Comparison of ENCODE assay signal across 13 mouse cellular contexts in genomic region chr4:154641296-154642110, GRCm38 (mm10). TPM values are rescaled to one million over a fixed set of nuclear protein-coding genes. Genes with fewer than 3 reads are reported as not detected.
DNase-seq lines count a peak whose midpoint lies in the region; ATAC-seq and TF ChIP-seq lines count a peak whose summit lies in the region.
"Had no signal": no experiment of that assay in that cellular context is flagged by ENCODE, and none has a peak within 500 bp of the region (broad histone marks: within the 10 kb centered on the region; RNA-seq: fewer than 3 reads in every experiment).

No protein-coding gene starts in this region.

- no peaks in the 10 kb centered on the region for H3K36me3 ChIP-seq in heart, embryonic 13.5 days
- no peaks in the 10 kb centered on the region for H3K36me3 ChIP-seq in midbrain, embryonic 11.5 days (ENCODE audit: control insufficient read depth, insufficient read depth, low read length)
- H3K36me3 ChIP-seq in midbrain, embryonic 15.5 days (replicated peaks): no peaks in the 10 kb centered on the region
- H3K36me3 ChIP-seq in kidney, embryonic 14.5 days (ENCODE audit: control insufficient read depth, insufficient read depth, low read length): no peaks in the 10 kb centered on the region
- no peaks in the 10 kb centered on the region for H3K36me3 ChIP-seq in stomach, postnatal 0 days (ENCODE audit: control insufficient read depth, insufficient read depth, low read length)

- H3K4me3 ChIP-seq in heart, embryonic 13.5 days: peak overlapping the region; percentile 30
- H3K4me3 ChIP-seq in midbrain, embryonic 11.5 days (ENCODE audit: low read depth, low read length): no peak overlapping the region
- H3K4me3 ChIP-seq in midbrain, embryonic 15.5 days: no peak overlapping the region
- H3K4me3 ChIP-seq in kidney, embryonic 14.5 days (ENCODE audit: low read length): no peak overlapping the region
- H3K4me3 ChIP-seq in stomach, postnatal 0 days (ENCODE audit: low read depth, low read length): no peak overlapping the region
- H3K4me3 ChIP-seq in cerebellum, adult 2 months (replicated peaks; ENCODE audit: insufficient read depth, low read depth, low read length): no peak overlapping the region

- H3K9ac ChIP-seq in heart, embryonic 13.5 days: peak overlapping the region; percentile 65
- H3K9ac ChIP-seq in midbrain, embryonic 11.5 days (ENCODE audit: low read length): no peak overlapping the region
- H3K9ac ChIP-seq in midbrain, embryonic 15.5 days: no peak overlapping the region
- H3K9ac ChIP-seq in kidney, embryonic 14.5 days (ENCODE audit: low read depth, low read length): 0 out of 2 replicates have a peak overlapping the region, but pooled peaks have one; percentile 42
- no peak overlapping the region for H3K9ac ChIP-seq in stomach, postnatal 0 days (ENCODE audit: low read length)

- TF ChIP-seq EP300 in stomach, postnatal 0 days (optimal IDR thresholded peaks at IDR 0.05): no peak

- H3K4me2 ChIP-seq in heart, embryonic 13.5 days: peak overlapping the region; percentile 58
- H3K4me2 ChIP-seq in midbrain, embryonic 11.5 days: no peak overlapping the region
- no peak overlapping the region for H3K4me2 ChIP-seq in midbrain, embryonic 15.5 days
- H3K4me2 ChIP-seq in kidney, embryonic 14.5 days (replicated peaks; ENCODE audit: low read depth, low read length): peak overlapping the region; percentile 15; the same call in 1 of the 2 replicates
- H3K4me2 ChIP-seq in stomach, postnatal 0 days (replicated peaks; ENCODE audit: low read depth): no peak overlapping the region

- no peak for TF ChIP-seq CTCF in stomach, postnatal 0 days (IDR thresholded peaks at IDR 0.05; ENCODE audit: low read depth)
- no peak for TF ChIP-seq CTCF in cerebellum, adult 2 months (IDR thresholded peaks at IDR 0.05; ENCODE audit: borderline replicate concordance, insufficient read depth, low read depth, low read length)

- 8% methylated on average over 32 of the region's 32 CpGs for WGBS in heart, embryonic 13.5 days
- 1% methylated on average over 32 of the region's 32 CpGs for WGBS in midbrain, embryonic 11.5 days
- WGBS in midbrain, embryonic 15.5 days: 1% methylated on average over 32 of the region's 32 CpGs
- 2% methylated on average over 32 of the region's 32 CpGs for WGBS in kidney, embryonic 14.5 days
- WGBS in stomach, postnatal 0 days: 21% methylated on average over 32 of the region's 32 CpGs
- WGBS in cerebellum, adult 2 months: 5% methylated on average over 32 of the region's 32 CpGs

- H3K27ac ChIP-seq in heart, embryonic 13.5 days (replicated peaks): no peak overlapping the region
- H3K27ac ChIP-seq in midbrain, embryonic 11.5 days (ENCODE audit: low read depth, low read length): no peak overlapping the region
- no peak overlapping the region for H3K27ac ChIP-seq in midbrain, embryonic 15.5 days
- H3K27ac ChIP-seq in kidney, embryonic 14.5 days (ENCODE audit: low read depth, low read length): 0 out of 2 replicates have a peak overlapping the region, but pooled peaks have one; percentile 17
- H3K27ac ChIP-seq in stomach, postnatal 0 days (replicated peaks): no peak overlapping the region
- H3K27ac ChIP-seq in cerebellum, adult 2 months (ENCODE audit: insufficient read depth, low read length): no peak overlapping the region

- DNase-seq in heart, adult 18-20 months: no peak
- peak; percentile 95 for DNase-seq in midbrain, embryonic 11.5 days (ENCODE audit: low spot score, missing footprints)
- DNase-seq in stomach, postnatal 0 days (ENCODE audit: low spot score): peak; percentile 14
- no peak for DNase-seq in urinary bladder, postnatal 4 days (ENCODE audit: low spot score in 2 of 2)
- DNase-seq in cerebellum, adult 2 months: no peak

- peaks cover 1% of the 10 kb centered on the region; the same call in 1 of the 2 replicates for H3K9me3 ChIP-seq in heart, embryonic 13.5 days
- H3K9me3 ChIP-seq in midbrain, embryonic 11.5 days (ENCODE audit: control insufficient read depth, low read length): no peaks in the 10 kb centered on the region
- H3K9me3 ChIP-seq in midbrain, embryonic 15.5 days: 0 out of 2 replicates have a peak, but pooled peaks cover 2% of the 10 kb centered on the region
- H3K9me3 ChIP-seq in kidney, embryonic 14.5 days (ENCODE audit: control insufficient read depth, low read length): no peaks in the 10 kb centered on the region
- no peaks in the 10 kb centered on the region for H3K9me3 ChIP-seq in stomach, postnatal 0 days (ENCODE audit: control insufficient read depth, low read length)

- peaks cover 49% of the 10 kb centered on the region for H3K4me1 ChIP-seq in heart, embryonic 13.5 days
- peaks cover 18% of the 10 kb centered on the region for H3K4me1 ChIP-seq in midbrain, embryonic 11.5 days (ENCODE audit: control insufficient read depth, insufficient read depth, low read length)
- peaks cover 21% of the 10 kb centered on the region for H3K4me1 ChIP-seq in midbrain, embryonic 15.5 days
- 0 out of 2 replicates have a peak, but pooled peaks cover 7% of the 10 kb centered on the region for H3K4me1 ChIP-seq in kidney, embryonic 14.5 days (ENCODE audit: control insufficient read depth, insufficient read depth, low read length)
- H3K4me1 ChIP-seq in stomach, postnatal 0 days (replicated peaks; ENCODE audit: control insufficient read depth, insufficient read depth): no peaks in the 10 kb centered on the region
- no peaks in the 10 kb centered on the region for H3K4me1 ChIP-seq in cerebellum, adult 2 months (ENCODE audit: control insufficient read depth, insufficient read depth, low read length)

- H3K27me3 ChIP-seq in heart, embryonic 13.5 days (replicated peaks): peaks cover 96% of the 10 kb centered on the region
- peaks cover 85% of the 10 kb centered on the region for H3K27me3 ChIP-seq in midbrain, embryonic 11.5 days (ENCODE audit: control insufficient read depth, insufficient read depth, low read length)
- H3K27me3 ChIP-seq in midbrain, embryonic 15.5 days (replicated peaks): peaks cover 68% of the 10 kb centered on the region
- peaks cover 88% of the 10 kb centered on the region for H3K27me3 ChIP-seq in kidney, embryonic 14.5 days (ENCODE audit: control insufficient read depth, insufficient read depth, low read length)
- peaks cover 3% of the 10 kb centered on the region; the same call in 1 of the 2 replicates for H3K27me3 ChIP-seq in stomach, postnatal 0 days (ENCODE audit: control insufficient read depth, insufficient read depth, low read length)
- H3K27me3 ChIP-seq in cerebellum, adult 2 months (ENCODE audit: control insufficient read depth, insufficient read depth, low read length): peaks cover 2% of the 10 kb centered on the region; the same call in 1 of the 2 replicates

- no peak for ATAC-seq in heart, embryonic 13.5 days (ENCODE audit: extremely low read depth, insufficient number of reproducible peaks, low FRiP score, low TSS enrichment)
- ATAC-seq in midbrain, embryonic 11.5 days (ENCODE audit: low FRiP score): no peak
- ATAC-seq in midbrain, embryonic 15.5 days (replicated peaks): no peak
- ATAC-seq in kidney, embryonic 14.5 days (ENCODE audit: low FRiP score, low TSS enrichment): no peak
- ATAC-seq in stomach, postnatal 0 days (ENCODE audit: low FRiP score, low TSS enrichment): no peak
- ATAC-seq: activated CD4-positive, CD25-positive, alpha-beta regulatory T cell, adult 4 months had no signal

- no peak for TF ChIP-seq POLR2A in cerebellum, adult 2 months (IDR thresholded peaks at IDR 0.05; ENCODE audit: borderline replicate concordance, insufficient read depth, low read length)

RNA-seq across cellular contexts. Expression of gene Prdm16, which starts 4.8 kb away (rescaled TPM):
- 15.3 and 19.3 TPM in 2 replicates for polyA plus RNA-seq in heart, embryonic 13.5 days (2015; fragmentation: Nextera tagmentation; extraction: Ambion mirVana)
- 10 to 100 TPM; 10.2 to 10.4 TPM for total RNA-seq in heart, adult 18-20 months (2021)
- 6.6 and 8.0 TPM in 2 replicates for polyA plus RNA-seq in midbrain, embryonic 11.5 days (2014; fragmentation: Nextera tagmentation; extraction: Ambion mirVana)
- 11.2 and 11.5 TPM in 2 replicates for polyA plus RNA-seq in midbrain, embryonic 15.5 days (2015; fragmentation: Nextera tagmentation; extraction: Ambion mirVana)
- 13.5 and 25.4 TPM in 2 replicates for polyA plus RNA-seq in kidney, embryonic 14.5 days (2014; fragmentation: Nextera tagmentation; extraction: Ambion mirVana)
- polyA plus RNA-seq in stomach, postnatal 0 days (2015; fragmentation: Nextera tagmentation; extraction: Ambion mirVana): 15.6 and 18.5 TPM in 2 replicates
- 4.9 and 6.0 TPM in 2 replicates for polyA plus RNA-seq in cerebellum, adult 2 months (2012; rRNA removed)
- polyA plus RNA-seq: C2C12 had no signal

RNA-seq across cellular contexts. Expression of gene Actrt2, which starts 26.2 kb away (rescaled TPM):
- polyA plus RNA-seq in heart, embryonic 13.5 days (2015; fragmentation: Nextera tagmentation; extraction: Ambion mirVana): not detected in 2 replicates
- total RNA-seq in heart, adult 18-20 months (2021): not detected
- polyA plus RNA-seq in midbrain, embryonic 11.5 days (2014; fragmentation: Nextera tagmentation; extraction: Ambion mirVana): not detected in 2 replicates
- not detected in 2 replicates for polyA plus RNA-seq in midbrain, embryonic 15.5 days (2015; fragmentation: Nextera tagmentation; extraction: Ambion mirVana)
- polyA plus RNA-seq in kidney, embryonic 14.5 days (2014; fragmentation: Nextera tagmentation; extraction: Ambion mirVana): not detected in 2 replicates
- polyA plus RNA-seq in stomach, postnatal 0 days (2015; fragmentation: Nextera tagmentation; extraction: Ambion mirVana): not detected in 2 replicates
- not detected in 2 replicates for polyA plus RNA-seq in cerebellum, adult 2 months (2012; rRNA removed)
- total RNA-seq: common myeloid progenitor, adult 5-6 weeks; hematopoietic stem cell, adult 5-6 weeks; left cerebral cortex, adult 8-10 months had no signal
- polyA plus RNA-seq: activated CD4-positive, CD25-positive, alpha-beta regulatory T cell, adult 4 months; C2C12 had no signal

Comparison
In these comparisons a context has a peak if more than half of its experiments do, and no peak if none do; other contexts are left out.
1. H3K4me2 ChIP-seq: peak in heart, embryonic 13.5 days (single experiment) and kidney, embryonic 14.5 days (single experiment); none in midbrain, embryonic 11.5 days (single experiment), midbrain, embryonic 15.5 days (single experiment) and stomach, postnatal 0 days (single experiment).
2. H3K9ac ChIP-seq: peak in heart, embryonic 13.5 days (single experiment) and kidney, embryonic 14.5 days (single experiment); none in midbrain, embryonic 11.5 days (single experiment), midbrain, embryonic 15.5 days (single experiment) and stomach, postnatal 0 days (single experiment).
3. DNase-seq: peak in midbrain, embryonic 11.5 days (single experiment) and stomach, postnatal 0 days (single experiment); none in heart, adult 18-20 months (0 of 2), urinary bladder, postnatal 4 days (0 of 2) and cerebellum, adult 2 months (0 of 2).